Mouse (Mus musculus) cerebellum, postnatal 36 days (tissue): Measurements from ENCODE around the gene Hrh2.

Experiments
- DNase-seq, 2 experiments: peaks; one replicate each; pipeline ENCODE4 v3.0.0; 2021 to 2022; ENCODE audit warnings: mixed read lengths in 2 of 2

Gene Hrh2

DNA sequence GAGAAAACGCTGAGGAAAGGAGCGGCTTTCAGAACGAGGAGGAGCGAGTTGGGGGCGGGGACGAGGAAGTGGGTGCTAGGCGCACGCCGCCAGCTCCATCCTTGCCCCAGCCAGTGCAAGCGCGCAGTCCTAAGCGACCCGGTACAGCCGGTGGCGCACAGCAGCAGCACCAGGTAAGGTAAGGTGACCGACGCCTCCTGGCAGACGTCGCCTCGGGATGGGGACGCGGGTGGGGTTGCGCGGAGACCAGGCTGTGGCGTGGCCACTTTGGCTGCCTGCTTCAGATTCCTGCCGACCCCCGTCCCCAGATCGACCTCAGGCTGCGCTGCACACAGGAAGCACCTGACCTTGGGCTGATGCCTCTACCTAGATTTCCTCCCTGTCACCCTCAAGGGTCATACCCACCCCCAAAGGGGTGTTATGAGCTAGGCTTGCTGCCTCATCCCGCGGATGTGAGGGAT is at the start of gene Hrh2:
Gene Hrh2 (plus strand): TSS at position 109 of the 461 bp plus-strand sequence.
- DNase-seq = peak in 1 of 2 experiments; percentile 10

DNA sequence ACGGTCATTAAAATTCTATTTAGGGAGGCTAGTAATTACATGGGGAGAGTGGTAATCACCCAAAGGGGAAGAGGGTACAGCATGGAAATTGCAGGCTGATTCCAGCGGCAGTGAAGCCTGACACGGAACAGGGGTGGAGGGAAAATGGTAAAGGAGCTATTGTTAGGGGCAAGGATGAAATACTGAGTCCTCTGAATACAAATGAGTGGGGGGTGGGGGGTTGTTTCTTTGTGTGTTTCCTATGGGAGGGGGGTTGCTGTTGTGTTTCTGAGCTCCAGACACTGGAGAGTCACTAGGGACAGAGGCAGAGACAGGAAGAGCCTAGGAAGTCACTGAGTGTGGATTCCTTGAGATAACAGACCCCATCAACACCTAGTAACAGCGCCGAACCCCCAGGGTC is 48.1 kb upstream of the Hrh2 start:
- DNase-seq = no peak

DNA sequence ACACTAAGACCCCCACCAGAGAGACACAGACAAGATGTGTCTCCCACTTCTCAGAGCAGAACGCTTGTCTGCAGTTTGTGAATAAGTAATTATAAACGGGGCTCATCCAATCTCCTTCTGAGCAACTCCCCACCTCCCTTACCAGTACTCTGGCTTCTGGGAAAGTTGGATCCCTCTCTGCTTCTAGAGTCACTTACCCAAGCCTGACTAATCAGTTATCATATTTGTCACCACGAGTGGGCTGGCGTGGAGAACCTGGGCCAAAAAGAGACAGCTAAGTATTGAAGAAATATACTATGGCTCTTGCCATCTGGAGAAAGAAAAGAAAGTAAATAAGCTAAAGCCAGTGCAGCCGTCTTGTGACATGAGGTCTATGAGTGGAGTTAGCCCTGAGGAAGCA is 47.3 kb upstream of the Hrh2 start:
- DNase-seq = no peak

DNA sequence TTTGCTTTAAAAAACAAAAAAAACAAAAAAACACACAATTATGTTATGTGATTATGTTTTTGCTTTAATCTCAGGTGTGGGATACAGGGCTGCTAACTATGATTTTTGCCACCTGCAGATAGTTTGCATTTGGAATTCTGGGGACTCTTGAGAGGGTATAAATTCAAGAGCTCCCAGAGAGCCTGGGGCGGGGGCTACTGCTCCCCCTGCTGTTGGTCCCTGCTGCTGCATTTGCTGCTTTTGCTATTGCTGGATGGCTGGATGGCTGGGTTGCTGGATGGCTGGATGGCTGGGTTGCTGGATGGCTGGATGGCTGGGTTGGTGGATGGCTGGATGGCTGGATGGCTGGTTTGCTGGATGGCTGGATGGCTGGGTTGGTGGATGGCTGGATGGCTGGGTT is 44.6 kb upstream of the Hrh2 start:
- DNase-seq = no peak

DNA sequence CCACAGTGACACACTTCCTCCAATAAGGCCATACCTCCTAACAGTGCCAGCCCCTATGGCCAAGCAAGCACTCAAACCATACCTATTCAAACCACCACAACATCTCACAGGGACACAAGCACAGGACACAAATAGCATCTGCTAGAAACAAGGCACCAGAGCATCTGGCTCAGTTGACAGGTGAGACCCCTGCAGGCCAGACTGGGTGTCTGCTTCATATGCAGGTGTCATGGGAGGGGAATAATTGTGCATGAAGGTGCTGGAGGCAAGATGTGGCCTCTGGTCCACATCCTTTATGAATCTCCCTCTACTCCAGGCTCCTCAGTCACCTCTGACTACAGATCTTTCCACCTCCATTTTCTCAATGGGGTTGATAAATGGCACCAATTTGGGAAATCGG is 39.5 kb upstream of the Hrh2 start:
- no peak for DNase-seq

DNA sequence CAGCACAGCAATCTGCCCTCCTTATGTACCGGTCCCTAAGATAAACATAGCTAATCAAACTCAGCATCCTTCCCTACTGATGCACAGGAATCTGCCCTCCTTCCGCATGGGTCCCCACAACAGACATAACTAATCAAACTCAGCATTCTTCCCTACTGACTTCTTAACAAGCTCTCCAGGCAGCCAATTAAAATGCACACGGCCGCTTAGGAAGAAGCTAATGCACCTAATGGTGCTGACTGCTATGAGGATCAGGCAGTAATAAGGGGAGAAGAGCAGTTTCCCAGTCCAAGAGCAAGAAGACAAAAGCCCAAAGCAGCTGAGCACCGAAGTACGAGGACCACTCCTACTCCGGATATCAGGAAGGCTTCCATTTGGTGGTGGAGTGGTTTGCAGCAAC is 39.0 kb upstream of the Hrh2 start:
- DNase-seq = no peak

DNA sequence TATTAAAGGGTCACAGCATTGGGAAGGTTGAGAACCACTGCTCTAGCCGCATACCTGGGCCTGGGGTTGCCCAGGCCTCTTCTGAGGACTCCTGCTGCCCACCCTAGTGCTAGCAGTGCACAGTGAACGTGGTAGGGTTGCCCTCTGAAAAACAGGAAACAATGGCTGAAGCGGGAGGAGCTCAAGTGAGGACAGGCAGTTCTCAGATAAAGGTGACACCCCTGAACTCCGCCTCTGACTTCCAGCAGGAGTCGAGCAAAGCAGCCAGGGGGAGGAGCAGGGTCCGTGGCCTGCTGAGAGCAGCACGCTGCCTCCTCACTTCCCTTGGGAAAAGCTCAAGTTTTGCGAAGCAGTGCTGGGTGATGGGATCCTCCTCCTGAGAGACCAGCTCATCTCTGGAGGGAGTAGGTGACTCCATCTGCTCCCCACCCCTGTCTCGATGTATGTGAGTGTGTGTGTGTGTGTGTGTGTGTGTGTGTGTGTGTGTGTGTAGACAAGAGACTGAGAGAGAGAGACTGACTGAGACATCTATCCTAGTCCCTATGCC is 38.2 kb upstream of the Hrh2 start:
- DNase-seq = no peak

DNA sequence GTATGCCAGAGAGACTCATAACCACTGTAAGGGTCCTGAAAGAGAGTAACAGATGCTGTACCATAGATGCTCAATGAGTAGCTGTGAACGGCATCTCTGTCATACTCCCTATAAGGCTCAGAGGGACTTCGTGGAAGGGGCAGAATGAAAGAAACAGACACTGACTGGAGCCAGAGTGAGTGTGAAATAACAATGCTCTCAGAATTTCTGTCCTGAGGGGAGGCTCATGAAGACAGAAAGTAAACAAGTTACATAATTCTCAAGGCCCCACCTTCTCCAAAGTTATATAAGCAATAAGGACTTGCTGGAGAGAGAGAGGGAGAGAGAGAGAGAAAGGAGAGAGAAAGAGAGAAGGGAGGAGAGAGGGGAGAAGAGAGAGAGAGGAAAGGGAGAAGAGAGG is 36.1 kb upstream of the Hrh2 start:
- DNase-seq = no peak

DNA sequence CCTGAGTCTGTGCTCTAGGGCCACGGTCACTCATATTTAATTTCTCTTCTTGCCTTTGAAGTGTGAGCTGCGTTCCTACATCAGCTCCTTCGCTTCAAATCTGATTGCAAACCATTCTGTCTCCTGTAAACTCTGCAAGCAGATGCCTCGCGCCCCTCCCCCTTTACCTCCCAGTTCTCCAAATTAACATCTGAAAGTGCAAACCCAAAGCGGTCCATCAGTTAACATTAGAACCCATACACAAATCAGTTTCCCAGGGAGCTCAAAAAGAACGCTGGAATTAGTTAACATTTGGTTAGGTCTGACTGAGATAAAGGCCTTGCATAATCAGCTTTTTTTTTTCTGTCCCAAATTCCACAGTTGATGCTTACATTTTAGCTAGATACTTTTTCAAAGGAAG is 32.7 kb upstream of the Hrh2 start:
- DNase-seq = no peak

DNA sequence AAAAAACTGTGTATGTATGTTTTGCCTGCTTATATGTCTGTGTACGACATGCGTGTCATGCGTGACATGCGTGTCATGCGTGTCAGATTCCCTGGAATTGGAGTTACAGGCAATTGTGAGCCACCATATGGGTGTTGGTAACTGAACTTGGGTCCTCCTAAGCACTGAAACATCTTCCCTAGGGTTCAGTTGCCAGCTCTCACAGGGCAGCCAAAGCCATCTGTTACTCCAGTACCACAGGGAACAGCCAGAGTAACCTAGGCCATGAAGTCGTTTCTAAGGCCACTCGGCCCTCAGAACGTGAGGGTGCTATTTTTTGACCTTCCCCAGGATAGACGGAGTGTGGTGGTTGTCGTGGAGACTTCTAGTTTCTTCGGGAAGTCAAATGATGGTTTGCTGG is 32.2 kb upstream of the Hrh2 start:
- peak; percentile 17 to 31 for DNase-seq

DNA sequence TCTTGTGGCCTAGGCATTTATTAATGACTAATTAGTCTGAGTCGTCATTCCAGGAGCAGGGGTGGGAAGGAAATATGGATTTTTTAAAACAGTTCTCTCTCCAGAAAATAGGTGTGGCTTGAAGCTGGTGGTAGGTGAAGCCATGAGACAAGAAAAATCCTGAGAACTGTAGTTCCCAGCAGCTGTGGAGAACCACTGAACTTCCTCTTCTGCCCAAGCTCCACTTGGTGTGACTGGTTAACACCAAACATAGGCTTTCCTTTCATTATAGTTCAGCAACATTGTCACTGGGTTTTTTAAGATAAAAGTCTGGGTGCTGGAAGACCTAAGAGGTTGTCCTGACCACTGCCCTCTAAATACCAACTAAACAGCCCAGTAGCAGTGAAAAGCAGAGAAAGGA is 31.4 kb upstream of the Hrh2 start:
- no peak for DNase-seq

DNA sequence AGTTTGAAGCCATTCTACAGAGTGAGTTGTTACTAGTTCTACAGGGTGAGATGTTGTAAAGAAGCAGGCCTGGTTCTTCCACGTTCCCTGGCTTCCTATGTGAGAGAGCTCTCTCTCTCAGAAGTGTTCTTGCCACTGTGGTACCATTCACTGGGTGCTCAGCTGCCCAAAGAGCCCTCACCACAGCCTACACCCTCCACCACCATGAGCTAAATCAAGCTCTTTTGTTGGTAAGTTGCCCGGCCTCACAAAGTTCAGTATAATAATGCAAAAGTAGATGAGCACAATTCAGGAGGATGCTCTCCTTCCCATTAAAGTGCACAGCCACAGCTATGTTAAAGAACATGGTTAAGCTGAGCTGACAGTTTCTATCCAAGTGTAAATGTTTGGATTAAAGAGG is 30.4 kb upstream of the Hrh2 start:
- no peak for DNase-seq

DNA sequence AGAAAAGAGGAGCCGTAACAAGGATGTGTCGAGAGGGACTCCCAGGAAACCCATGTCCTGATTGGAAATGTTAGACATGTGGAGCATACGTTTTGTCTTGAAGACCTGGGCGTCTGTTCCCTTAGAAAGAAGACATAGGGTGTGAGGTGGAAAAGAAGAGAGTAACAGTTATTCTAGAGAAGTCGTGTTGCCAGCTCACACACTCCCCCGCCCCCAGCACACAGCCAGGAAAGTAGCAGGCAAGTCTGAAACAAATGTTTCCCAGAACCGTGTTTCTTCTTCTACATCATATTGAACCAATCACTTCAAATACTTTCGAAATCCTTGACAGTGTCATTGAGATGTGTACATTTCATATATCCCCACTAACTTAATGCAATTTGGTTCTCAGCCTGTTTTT is 28.6 kb upstream of the Hrh2 start:
- no peak for DNase-seq

DNA sequence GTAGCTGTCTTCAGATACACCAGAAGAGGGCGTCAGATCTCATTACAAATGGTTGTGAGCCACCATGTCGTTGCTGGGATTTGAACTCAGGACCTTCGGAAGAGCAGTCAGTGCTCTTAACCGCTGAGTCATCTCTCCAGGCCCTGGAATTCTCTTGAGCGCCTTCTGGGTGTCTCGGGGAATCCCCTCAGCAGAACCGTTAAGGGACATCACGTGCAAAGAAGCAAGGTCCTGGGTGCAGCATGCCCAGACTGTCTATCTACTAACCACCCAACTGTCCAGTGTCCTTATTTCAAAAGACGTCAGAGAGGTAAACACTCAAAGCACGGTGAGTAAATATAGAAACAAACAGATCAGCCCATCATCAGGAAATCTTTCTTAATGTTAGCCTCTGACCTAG is 27.5 kb upstream of the Hrh2 start:
- no peak for DNase-seq

DNA sequence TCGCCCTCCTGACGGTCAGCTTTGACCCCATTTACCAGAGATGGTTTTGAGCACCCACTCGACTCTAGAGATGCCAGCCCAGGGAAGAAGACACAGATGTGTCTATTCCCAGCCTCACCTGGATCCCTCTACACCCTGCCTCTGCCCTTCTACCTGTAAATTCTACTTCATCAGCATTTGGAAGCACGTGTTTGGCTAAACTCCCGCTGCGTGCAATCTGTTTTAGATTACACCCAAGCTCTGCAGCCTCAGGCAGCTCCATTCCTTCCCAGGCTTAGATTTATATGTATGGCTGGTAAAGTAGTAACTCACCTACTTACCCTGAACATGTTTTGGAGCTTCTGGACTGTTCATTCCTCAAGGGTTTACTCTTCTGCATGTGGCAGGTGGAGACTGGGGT is 26.9 kb upstream of the Hrh2 start:
- no peak for DNase-seq

DNA sequence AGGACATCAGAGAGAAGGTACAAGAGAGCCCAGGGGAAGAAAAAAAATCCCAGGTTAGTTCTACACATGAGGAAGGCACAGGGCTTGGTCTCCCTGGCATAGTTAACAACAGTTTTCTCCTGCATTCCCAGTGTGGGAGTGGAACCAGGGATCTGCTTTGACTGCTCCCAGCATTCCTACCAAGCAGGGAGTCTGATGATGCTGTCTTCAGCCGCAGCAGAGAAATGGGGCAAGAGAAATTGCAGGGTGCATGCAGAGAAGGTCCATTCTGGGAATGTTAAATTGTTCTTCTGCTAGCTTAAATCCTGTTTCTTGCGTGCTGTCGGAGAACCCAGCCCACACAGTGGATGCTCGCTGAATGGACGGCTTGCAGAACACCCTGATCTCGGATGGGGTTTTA is 26.2 kb upstream of the Hrh2 start:
- no peak for DNase-seq

DNA sequence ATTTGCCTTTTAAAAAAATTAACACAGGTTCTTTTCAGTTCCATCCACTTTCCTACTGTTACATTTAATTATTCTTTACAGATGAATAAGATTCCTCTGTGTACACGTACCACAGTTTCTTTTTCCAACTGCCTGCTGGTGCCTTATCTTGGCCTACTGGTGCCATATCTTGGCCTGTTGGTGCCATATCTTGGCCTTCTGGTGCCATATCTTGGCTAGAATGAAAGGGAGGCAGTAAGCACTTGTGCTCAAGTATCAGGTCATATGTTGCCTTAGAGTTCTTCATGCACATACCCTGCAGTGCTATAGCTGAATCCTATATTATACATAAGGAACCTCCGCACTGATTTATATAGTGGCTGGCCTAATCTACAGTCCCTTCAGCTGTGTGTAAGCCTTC is 24.9 kb upstream of the Hrh2 start:
- DNase-seq = no peak

DNA sequence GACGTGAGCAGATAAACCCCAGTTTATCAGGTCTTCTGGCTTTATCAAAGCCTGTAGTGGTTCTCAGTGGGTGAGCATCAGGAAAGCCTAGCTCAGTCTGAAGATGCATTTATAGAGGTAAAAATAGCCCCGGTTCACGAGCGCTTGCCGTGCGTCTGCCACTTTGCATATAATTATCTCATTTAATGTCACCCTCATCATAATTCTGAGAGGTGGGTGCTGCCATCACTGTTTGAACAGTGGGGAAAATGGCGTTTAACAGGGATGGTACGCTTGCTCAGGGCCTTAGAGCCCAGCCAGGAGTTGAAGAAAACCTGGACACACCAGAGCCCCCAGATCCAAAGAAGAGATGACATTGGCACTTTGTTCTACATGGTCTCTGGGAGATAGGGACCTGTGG is 23.3 kb upstream of the Hrh2 start:
- DNase-seq = no peak

DNA sequence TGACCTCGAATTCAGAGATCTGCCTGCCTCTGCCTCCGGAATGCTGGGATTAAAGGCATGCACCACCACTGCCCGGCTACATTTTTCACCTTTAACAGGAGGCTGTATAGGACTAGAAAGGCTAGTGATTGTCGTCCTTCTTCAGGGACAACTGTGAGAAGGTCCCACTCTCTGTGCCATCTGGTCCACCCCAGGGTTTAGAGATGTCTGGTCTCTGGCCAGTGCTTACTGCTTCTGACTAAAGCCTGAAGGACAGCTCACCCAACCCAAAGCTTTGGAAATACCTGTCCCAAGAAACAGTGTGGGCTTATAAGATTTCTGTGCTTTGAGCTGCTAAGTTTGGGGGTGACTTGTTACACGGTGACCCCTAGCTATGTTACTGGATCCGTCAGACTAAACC is 21.6 kb upstream of the Hrh2 start:
- peak; percentile 20 to 27 for DNase-seq

DNA sequence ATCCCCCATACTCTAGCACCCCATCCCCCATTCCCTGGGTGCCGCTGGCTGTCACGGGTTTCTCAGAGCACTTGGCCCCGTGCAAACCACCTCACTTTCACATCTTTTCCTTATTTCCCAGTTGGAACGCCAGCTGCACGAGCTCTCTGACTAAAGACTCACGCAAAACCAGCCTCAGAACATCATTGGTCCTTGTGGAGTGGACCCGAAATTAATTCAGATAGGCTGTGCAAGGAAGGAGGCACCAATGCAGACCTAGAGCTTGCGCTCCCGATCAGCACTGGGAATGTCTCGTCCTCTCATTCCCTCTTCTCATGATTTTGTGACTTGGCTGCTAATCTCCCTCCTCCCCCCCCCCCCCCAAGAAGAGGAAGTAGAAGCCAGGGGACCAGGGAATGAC is 20.6 kb upstream of the Hrh2 start:
- no peak for DNase-seq

DNA sequence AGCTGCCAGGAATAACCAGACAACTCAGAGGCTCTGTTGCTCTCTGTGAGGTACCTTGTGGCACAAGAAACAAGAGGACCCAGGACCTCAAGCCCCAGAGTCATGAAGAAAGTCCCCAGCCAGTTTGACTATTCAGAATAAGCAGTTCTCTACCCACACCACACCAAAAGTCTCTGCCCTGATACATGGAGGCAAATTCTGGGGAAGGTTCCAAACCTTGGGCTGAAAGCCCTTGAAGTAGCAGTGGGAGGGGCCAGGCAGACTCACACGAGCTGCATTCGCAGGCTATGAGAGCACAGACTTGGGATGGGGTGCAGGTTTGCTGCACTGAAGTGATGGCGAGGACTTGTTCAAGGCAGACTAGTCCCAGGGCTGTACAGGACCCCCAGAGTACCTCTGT is 20.2 kb upstream of the Hrh2 start:
- DNase-seq = no peak

DNA sequence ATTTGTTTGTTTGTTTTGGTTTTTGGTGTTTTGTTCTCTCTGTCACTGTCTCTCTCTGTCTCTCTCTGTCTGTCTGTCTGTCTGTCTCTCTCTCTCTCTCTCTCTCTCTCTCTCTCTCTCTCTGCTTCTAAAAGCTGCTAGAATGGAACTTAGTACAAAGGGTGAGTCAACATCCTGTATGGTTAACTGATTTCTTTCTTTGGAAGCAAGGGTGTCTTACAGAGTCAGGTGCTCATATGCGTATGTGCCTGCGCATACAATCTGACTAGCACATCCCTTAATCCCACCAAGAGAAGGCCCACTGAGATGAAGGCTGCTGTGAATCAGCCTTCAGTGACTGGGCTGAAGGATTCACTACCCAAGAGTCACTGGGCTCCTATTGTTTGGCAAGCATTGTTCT is 18.0 kb upstream of the Hrh2 start:
- DNase-seq = no peak

DNA sequence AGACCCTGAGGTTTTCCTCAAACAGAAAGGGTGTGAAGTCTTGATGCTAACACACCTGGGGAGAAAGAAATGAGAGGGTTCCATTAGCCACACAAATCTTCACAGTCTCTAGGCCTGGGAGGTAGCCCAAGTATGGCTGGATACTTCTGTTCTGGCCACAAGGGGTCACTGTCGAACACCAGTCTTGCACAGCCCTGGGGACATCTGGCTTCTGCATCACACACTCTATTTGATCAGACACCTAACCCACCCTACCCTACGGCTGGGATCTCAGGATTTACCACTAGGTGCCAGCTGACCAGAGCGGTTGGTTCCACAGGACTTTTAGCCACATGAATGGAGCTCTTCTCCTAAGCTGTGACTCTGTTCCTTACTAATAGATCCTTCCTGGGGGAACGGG is 17.2 kb upstream of the Hrh2 start:
- no peak for DNase-seq

DNA sequence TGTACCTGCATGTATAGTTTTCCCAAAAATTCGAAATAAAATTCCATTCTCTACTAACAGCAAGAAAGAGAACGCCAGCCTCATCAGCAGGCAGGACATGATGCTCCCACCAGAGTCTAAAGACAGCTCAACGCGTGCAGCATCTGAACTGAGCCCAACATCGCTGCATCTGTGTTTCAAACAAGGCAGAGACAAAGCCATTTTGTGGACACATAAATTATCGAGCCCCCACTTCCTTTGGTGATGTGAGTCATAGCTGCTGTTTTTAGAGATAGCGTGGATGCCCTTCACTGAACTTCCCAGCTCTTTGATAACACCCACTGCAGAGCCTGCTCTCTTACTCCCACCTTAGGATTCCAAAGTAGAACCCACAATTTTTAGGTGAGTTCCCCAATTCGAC is 16.5 kb upstream of the Hrh2 start:
- no peak for DNase-seq

DNA sequence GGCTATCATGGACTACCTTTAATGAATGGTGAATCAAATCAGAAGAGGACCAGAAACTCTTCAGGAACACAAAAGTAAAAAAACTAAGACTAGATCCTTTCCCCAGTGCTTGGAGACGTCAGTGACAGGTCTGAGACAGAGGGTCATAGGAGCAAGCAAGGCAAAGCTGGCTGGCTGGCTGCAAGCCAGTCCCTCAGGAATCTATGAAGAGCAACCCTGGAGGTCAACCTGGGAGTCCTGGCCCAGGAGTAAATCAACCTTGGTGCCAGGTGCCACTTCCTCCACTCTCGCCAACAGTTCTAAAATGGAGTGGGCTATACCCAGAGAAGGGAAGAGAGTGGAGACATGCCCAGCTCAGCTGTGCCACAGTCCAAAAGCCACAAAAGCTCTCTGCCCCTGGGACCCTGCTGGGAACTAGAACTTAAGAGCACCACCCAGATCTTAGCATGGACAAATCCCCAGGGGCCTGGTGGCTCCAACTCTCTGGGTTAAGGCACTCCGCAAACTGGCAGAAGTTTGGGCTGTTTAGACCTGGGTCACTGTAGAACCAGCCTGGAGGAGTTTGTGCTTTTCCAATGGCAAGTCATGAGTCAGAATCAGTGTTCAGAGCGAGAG is 15.4 kb upstream of the Hrh2 start:
- DNase-seq = no peak
